Mouse (Mus musculus): ENCODE results near the gene Yeats4.

Gene Yeats4

GRCm38 (mm10) chr10:117172069-117172468 is 52.2 kb downstream of the Yeats4 start:
- CTCF ChIA-PET = interaction anchor here in 3 of 4 experiments (0.6 to 1.8 kb wide), 5 partner anchors 8 to 94 kb away, joined by 3 to 8 read pairs (median 3); no protein-coding TSS in a partner anchor
- POLR2A ChIA-PET = interaction anchor here (0.6 to 3.5 kb wide), 31 partner anchors 10 to 534 kb away, joined by 3 to 19 read pairs (median 4); partner anchors contain the start of genes Cct2 (in 3 of the 4), Frs2 (in 3 of the 4) and Yeats4 (in 1 of the 4)

GRCm38 (mm10) chr10:117166785-117167425 is 57.4 kb downstream of the Yeats4 start:
- POLR2A ChIA-PET = interaction anchor here in 3 of 4 experiments (0.6 to 4.1 kb wide), 40 partner anchors 7 to 605 kb away, joined by 3 to 26 read pairs (median 6); partner anchors contain the start of genes Yeats4 (in 3 of the 3), Cct2 (in 2 of the 3) and Frs2 (in 2 of the 3)
- CTCF ChIA-PET = interaction anchor here in 2 of 4 experiments (0.6 to 1.0 kb wide), 5 partner anchors 10 to 43 kb away, joined by 3 to 6 read pairs (median 4); no protein-coding TSS in a partner anchor

All from embryonic stem cell, embryonic (primary cell).